Mouse (Mus musculus): Measurements from ENCODE around the gene Glra1.

Gene Glra1

DNA sequence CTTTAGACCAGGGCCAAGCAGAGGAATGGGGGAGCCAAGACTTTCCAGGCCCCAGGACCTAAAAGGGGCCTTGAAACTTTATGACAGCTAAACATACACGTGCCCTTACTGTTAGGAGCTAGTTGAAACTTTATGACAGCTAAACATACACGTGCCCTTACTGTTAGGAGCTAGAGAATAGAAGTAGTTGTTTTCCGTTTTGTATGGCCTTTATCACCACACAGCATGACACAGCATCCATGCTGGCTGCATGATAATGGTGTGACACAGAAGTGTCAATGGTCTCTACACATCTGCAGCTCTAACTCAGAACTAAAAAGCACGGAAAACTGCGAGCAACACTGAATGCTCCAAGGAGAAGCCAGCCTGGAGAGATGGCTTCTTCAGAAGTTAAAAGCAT, 90.3 kb downstream of the Glra1 start:
- DNase-seq (ENCODE audit: low spot score), result no peak

- DNase-seq (ENCODE audit: low spot score), result no peak
These were observed 96.6 kb downstream of the Glra1 start for GRCm38 (mm10) chr11:55511374-55511773.

DNA sequence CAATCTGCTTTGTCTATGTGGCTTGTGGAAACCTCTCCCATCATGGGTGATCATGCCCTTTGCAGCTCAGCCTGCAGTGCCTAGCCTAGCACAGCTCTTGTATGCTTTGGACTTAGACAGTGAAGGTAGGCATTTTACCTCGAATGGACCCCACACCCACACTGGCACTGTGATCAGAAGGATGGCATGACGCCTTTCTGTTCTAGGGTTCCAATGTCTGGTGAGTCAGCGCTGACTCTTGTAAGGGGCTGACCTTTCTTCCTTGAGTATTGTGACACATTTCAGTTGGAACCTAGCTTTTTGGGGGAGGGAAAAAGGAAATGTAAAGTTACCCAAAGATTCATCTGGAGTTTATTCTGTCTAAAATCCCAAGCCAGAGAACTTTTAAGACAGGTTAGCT, 102.5 kb downstream of the Glra1 start:
- DNase-seq (ENCODE audit: low spot score), result no peak

GRCm38 (mm10) chr11:55502886-55503285, 105.1 kb downstream of the Glra1 start:
- DNase-seq (ENCODE audit: low spot score), result no peak

GRCm38 (mm10) chr11:55501955-55502531, 106.0 kb downstream of the Glra1 start:
- DNase-seq (ENCODE audit: low spot score), result no peak

GRCm38 (mm10) chr11:55497885-55498284, 110.1 kb downstream of the Glra1 start:
- peak; percentile 34 for DNase-seq (ENCODE audit: low spot score)

DNA sequence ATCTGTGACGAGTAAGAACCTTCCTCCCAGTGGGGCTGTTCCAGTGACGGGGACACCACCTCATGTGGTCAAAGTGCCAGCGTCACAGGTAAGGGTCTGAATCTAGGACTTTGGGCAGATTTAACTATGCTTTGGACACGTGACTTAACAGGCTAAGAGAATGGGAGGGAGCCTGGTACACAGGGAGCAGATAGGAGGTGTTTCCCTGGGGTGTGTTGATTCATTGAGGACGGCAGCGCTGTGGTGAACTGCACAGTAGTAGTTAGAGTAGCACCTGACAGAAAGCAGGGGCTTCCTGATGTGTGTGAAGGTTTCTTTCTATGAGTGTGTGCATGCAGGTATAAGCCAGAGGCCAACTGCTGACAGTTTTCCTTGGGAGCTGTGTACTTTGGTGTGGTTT, 111.8 kb downstream of the Glra1 start:
- DNase-seq (ENCODE audit: low spot score), result no peak

DNA sequence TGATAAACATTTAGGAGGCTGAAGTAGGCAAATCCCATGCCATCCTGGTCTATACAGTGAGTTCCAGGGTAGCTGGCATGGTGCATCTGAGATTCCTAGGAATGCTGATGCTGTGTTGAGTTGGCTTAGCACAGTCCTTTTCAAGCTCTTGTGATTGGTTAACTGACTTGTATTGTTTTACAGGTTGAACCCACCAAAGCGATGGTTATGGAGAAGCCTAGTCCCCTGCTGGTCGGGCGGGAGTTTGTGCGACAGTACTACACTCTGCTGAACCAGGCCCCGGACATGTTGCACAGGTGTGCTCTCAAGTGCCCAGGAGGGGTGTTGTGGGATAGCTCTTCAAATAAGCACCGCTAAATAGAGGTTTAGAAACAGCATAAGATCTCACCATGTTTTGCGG, 122.6 kb downstream of the Glra1 start:
- no peak for DNase-seq (ENCODE audit: low spot score)

GRCm38 (mm10) chr11:55473219-55473618, 134.8 kb downstream of the Glra1 start:
- DNase-seq (ENCODE audit: low spot score), result no peak

GRCm38 (mm10) chr11:55471467-55471866, 136.5 kb downstream of the Glra1 start:
- no peak for DNase-seq (ENCODE audit: low spot score)

DNA sequence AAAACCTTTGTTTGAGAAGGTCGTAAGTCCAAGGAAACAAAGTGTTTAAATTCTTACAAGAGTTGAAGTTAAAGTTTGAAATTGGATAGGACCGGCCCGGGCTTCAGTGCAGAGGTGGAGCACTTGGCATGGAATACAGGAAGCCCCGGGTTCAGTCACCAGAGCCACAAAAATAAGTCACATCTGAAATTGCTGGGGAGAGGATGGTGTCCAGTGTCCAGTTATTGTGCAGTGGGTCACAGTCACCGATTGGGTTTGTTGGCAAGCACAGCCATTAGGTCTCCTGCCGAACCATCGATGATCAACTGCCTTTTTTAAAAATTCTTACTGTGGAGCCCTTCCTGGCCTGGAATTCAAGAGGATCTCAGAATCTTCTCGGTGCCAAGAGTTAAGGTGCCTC, 137.2 kb downstream of the Glra1 start:
- DNase-seq (ENCODE audit: low spot score), result no peak

DNA sequence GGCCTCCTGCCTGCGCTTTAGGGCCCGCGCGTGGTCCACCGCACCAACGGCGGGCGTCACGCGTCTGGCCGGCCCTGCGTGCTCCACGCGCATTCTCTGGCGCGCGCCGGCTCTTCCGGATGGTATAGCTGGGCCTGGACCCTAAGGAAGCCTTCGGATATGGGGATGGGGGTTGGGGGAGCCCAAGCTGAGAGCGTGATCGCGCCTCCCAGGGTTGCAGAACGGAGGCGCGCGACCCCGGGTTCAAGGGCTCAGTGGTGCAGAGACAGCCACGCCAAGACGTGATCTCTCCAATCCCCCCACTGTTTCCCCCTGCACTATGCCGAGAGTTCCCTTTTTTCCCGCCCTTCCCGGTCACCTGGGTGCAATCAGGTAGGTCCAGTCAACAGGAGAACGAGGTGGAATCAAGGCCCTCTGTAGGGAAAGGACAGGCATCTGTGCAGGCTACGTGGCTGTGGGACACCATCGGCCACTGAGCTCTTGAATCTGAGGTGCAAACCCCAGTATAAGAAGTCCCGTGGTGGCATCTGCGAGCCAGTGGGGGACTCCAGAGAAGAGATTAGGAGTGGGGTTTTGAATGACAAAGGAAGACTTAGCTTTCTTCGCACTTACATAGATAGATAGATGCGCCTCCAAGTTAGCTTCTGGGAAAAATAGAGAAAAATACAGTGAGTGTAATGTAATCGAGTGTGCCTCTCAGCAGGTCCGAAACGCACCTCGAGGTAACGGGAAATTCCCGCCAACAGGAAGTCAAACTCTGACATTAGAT, 137.9 kb downstream of the Glra1 start:
- peak; percentile 25 for DNase-seq (ENCODE audit: low spot score)

GRCm38 (mm10) chr11:55469048-55469843, 138.8 kb downstream of the Glra1 start, which contains the start of gene G3bp1:
G3bp1 (plus strand) TSS chr11:55469685.
- peak; percentile 96 for DNase-seq (ENCODE audit: low spot score)

DNA sequence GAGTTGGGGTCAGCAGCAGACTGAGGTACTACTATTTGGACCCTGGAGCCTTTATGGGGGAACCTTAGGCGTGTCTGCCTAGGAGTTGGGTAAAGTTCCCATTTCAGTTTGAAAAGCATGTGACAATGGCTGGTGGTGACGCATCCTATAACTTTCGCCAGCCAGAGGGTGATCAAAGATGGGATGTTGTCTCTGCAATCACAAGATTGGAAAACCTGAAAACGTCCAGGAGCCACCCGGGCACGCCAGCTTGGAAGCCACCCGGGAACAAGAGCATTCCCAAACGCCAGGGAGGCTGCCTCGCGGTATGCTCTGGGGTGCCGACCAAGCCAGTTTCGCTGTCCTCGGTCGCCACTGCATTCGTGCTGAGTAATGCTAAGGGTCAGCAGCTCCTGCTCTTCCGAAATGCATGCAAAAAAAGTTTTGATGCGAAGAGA, 139.4 kb downstream of the Glra1 start:
- no peak for DNase-seq (ENCODE audit: low spot score)

DNA sequence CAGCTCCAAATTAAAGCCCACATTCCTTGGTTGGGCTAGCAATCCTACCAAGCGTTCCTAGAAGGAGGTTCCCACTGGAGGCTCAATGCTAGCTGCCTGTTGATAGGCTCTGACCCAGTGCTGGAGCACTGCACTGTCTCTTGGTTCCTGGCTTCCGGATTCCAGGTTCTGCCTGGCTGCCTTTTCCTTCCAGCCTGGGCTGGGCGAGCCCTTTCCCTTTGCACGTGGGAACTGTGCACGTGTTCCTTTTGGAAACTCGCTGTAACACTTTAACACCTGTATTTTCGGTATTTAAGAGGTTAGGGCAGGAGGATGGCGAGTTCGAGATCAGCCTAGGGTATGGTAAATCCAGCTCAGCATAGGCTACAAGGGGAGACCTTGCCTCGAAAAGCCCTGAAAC, 140.0 kb downstream of the Glra1 start:
- DNase-seq (ENCODE audit: low spot score), result no peak

DNA sequence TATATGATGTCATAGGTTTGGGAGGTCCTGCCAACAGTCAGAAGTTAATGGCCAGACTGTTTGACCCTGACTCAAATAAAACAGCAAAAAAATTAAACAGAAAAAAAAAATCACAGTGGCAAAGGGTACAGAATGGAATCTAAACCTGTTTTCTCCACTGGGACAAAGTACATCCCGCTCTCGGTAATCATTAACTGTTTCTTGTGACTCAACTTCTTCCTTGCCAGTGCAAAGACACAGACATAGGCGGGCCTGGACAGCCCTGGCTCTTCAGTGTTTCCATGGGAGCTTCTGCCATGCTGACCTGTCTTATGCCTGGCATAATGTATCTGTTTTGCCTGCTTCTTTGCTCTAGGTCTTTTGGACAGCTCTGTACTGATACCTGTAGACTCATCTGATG, 142.8 kb downstream of the Glra1 start:
- DNase-seq (ENCODE audit: low spot score), result no peak

DNA sequence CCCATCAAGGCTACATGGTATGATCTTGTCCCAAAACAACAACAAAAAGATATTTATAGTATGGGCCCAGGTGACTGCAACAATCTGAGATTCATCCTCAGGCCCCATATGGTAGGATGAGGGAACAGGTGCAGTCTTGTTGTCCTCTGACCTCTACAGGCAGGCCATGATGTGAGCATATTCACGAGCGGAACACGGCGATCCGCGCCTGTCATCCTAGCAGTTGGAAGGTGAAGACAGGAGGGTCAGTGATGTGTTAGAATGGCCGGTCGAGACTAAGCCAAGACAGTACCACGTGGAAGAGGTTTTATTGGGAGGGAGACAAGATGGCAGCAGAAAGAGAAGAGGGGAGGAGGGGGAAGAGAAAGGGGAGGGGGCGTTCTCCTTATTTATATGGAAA, 143.3 kb downstream of the Glra1 start:
- DNase-seq (ENCODE audit: low spot score), result no peak
